Mouse (Mus musculus): ENCODE data around the gene Wdr78. TPM values are rescaled to one million over a fixed set of nuclear protein-coding genes. Genes with fewer than 3 reads are reported as not detected.

The Wdr78 gene
- polyA plus RNA-seq, 1 experiment from 2014 or later, result 3.0 TPM

DNA sequence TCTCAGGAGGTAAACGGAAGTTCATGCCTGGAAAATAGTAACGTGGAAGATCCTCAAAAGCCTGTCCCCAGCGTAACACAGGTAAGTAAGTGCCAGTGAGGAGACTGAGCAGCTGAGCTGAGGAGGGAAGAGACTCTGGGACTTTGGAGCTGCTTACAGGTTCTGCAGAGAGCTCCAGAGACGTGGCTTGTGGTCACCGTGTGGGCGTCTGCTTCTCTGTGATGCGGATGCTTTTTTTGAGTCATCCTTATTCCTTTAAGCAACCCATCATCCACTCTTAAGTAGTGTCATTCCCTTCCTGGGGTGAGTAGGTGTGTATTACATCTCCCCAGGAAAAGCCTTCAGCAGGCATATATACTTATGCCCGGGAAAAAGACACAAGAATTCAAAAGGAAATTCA lies 18.4 kb downstream of the Wdr78 start:
- Histone ChIP-seq H3K27ac (ENCODE audit: low read length) (no peak overlapping the region), H3K4me2 (replicated peaks; ENCODE audit: low read depth, low read length) (no peak overlapping the region), H3K27me3 (ENCODE audit: control insufficient read depth, insufficient read depth, low read length) (no peaks in the 10 kb centered on the region), H3K4me1 (ENCODE audit: control insufficient read depth, insufficient read depth, low read length) (no peaks in the 10 kb centered on the region), H3K36me3 (ENCODE audit: control insufficient read depth, insufficient read depth, low read length) (no peaks in the 10 kb centered on the region), H3K4me3 (ENCODE audit: low read depth, low read length) (no peak overlapping the region), H3K9me3 (ENCODE audit: control insufficient read depth, low read depth, low read length) (no peaks in the 10 kb centered on the region), H3K9ac (replicated peaks; ENCODE audit: low read depth, low read length) (no peak overlapping the region)
- no peak for ATAC-seq (ENCODE audit: insufficient number of reproducible peaks, insufficient read depth, low FRiP score, low read depth)
- WGBS, result 86% methylated on average over 8 of the region's 8 CpGs

DNA sequence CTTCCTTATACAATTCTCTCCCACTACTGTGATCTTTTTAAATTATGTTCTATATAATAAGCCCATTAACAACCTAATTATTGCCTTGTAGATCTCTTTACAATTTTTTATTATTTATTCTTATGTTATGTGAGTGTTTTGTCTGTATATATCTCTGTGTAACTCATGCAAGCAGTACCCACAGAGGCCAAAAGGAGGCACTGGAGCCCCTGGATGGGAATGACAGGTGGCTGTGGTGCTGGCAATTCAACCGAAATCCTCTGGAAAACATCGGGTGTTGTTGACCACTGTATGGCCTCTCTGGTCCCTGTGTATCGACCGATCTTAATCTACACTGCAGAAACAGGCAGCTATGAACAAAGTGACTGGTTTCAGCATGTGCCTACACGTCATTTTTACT lies 29.1 kb downstream of the Wdr78 start:
- H3K4me3 ChIP-seq (ENCODE audit: low read depth, low read length), result no peak overlapping the region
- H3K36me3 ChIP-seq (ENCODE audit: control insufficient read depth, insufficient read depth, low read length), result no peaks in the 10 kb centered on the region
- no peak overlapping the region for H3K27ac ChIP-seq (ENCODE audit: low read length)
- no peaks in the 10 kb centered on the region for H3K4me1 ChIP-seq (ENCODE audit: control insufficient read depth, insufficient read depth, low read length)
- no peaks in the 10 kb centered on the region for H3K27me3 ChIP-seq (ENCODE audit: control insufficient read depth, insufficient read depth, low read length)
- no peak overlapping the region for H3K4me2 ChIP-seq (replicated peaks; ENCODE audit: low read depth, low read length)
- H3K9ac ChIP-seq (replicated peaks; ENCODE audit: low read depth, low read length), result no peak overlapping the region
- H3K9me3 ChIP-seq (ENCODE audit: control insufficient read depth, low read depth, low read length), result no peaks in the 10 kb centered on the region
- no peak for ATAC-seq (ENCODE audit: insufficient number of reproducible peaks, insufficient read depth, low FRiP score, low read depth)
- WGBS, result 88% methylated on average over 5 of the region's 5 CpGs

DNA sequence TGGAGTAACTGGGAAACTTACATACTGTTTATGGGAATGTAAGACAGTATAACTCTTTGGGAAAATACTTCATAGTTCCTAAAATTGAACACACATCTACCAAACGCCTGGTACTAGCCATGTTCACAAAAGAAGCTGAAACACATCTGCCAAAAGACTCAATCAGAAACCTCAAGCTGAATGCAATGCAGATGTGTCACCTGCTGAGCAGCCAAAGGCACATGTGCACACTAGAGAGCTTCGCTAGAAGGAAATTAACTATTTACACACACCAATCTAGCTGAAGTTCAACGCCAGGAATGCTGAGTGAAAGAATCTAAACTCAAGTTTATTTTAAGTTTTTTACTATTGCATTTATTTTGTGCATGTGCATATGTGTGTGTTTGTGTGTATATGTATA lies 43.7 kb downstream of the Wdr78 start:
- ATAC-seq (ENCODE audit: insufficient number of reproducible peaks, insufficient read depth, low FRiP score, low read depth), result no peak
- 87% methylated on average over 3 of the region's 3 CpGs for WGBS

DNA sequence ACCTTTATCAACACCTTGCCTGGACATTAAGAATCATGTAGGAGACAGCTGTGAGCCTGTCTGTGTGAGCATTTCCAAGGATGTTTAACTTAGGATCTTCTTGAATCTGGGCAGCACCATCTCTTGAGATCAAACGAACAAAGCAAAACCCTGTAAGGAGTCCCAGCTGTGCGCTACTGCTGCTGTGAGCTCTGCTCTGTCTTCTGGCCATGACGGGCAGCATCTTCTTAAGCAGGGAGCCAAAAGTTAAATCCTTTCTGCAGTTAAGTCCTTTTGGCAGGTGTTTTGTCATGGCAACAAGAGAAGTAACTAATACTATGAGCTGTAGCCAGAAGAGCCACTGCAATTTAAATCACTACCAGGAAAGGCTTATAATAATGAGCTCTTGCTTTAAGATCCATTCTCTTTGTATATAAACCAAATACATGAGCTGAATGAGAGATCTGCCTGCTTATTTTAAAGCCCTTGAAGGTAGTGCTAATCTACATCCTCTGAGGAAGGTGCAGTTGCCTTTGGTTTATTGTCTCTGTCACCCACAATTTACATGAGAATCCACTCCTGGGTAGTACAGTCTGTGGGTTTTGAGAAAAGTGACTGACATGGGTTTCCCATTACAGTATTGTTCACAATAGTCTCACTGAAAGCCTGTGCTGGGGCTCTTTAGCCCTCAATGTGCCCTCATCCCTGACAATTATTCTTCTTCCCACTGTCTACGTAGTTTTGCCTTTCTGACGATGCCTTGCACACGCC lies 46.3 kb downstream of the Wdr78 start:
- no peak overlapping the region for H3K4me2 ChIP-seq (replicated peaks; ENCODE audit: low read depth, low read length)
- ATAC-seq (ENCODE audit: insufficient number of reproducible peaks, insufficient read depth, low FRiP score, low read depth), result no peak

More for the DNA sequence above, 43.7 kb downstream of the Wdr78 start:
- Histone ChIP-seq H3K27ac (ENCODE audit: low read length) (no peak overlapping the region), H3K4me1 (ENCODE audit: control insufficient read depth, insufficient read depth, low read length) (no peaks in the 10 kb centered on the region; the same call in 1 of the 2 replicates), H3K4me2 (replicated peaks; ENCODE audit: low read depth, low read length) (no peak overlapping the region), H3K36me3 (ENCODE audit: control insufficient read depth, insufficient read depth, low read length) (no peaks in the 10 kb centered on the region), H3K9me3 (ENCODE audit: control insufficient read depth, low read depth, low read length) (no peaks in the 10 kb centered on the region), H3K27me3 (ENCODE audit: control insufficient read depth, insufficient read depth, low read length) (no peaks in the 10 kb centered on the region), H3K4me3 (ENCODE audit: low read depth, low read length) (no peak overlapping the region), H3K9ac (replicated peaks; ENCODE audit: low read depth, low read length) (no peak overlapping the region)

DNA sequence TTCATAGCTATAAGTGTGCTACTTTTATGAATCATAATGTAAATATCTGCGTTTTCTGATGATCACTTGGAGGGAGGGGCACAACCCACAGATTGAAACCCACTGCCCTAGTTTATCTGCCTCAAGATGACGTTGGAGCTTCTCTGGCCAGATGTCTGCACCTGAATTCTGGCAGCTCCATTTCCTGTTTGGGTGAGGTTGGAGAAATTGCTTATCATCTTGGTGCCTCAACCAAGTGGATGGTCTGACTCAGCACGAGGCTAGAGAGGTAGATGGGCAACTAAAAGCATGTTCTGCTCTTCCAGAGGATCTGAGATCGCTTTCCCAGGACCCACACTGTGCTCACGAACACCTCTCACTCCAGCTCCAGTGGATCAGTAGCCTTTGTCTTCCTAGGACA lies 49.4 kb downstream of the Wdr78 start:
- H3K9ac ChIP-seq (replicated peaks; ENCODE audit: low read depth, low read length), result no peak overlapping the region
- H3K36me3 ChIP-seq (ENCODE audit: control insufficient read depth, insufficient read depth, low read length), result no peaks in the 10 kb centered on the region
- H3K4me1 ChIP-seq (ENCODE audit: control insufficient read depth, insufficient read depth, low read length), result no peaks in the 10 kb centered on the region; the same call in 1 of the 2 replicates
- H3K27ac ChIP-seq (ENCODE audit: low read length), result no peak overlapping the region
- WGBS, result 66% methylated on average over 5 of the region's 5 CpGs
- no peaks in the 10 kb centered on the region for H3K9me3 ChIP-seq (ENCODE audit: control insufficient read depth, low read depth, low read length)
- no peaks in the 10 kb centered on the region for H3K27me3 ChIP-seq (ENCODE audit: control insufficient read depth, insufficient read depth, low read length)
- no peak for ATAC-seq (ENCODE audit: insufficient number of reproducible peaks, insufficient read depth, low FRiP score, low read depth)
- no peak overlapping the region for H3K4me3 ChIP-seq (ENCODE audit: low read depth, low read length)
- H3K4me2 ChIP-seq (replicated peaks; ENCODE audit: low read depth, low read length), result no peak overlapping the region

More for the DNA sequence above, 46.3 kb downstream of the Wdr78 start:
- Histone ChIP-seq H3K27ac (ENCODE audit: low read length) (no peak overlapping the region), H3K4me3 (ENCODE audit: low read depth, low read length) (no peak overlapping the region), H3K9ac (replicated peaks; ENCODE audit: low read depth, low read length) (no peak overlapping the region), H3K9me3 (ENCODE audit: control insufficient read depth, low read depth, low read length) (no peaks in the 10 kb centered on the region), H3K27me3 (ENCODE audit: control insufficient read depth, insufficient read depth, low read length) (no peaks in the 10 kb centered on the region), H3K36me3 (ENCODE audit: control insufficient read depth, insufficient read depth, low read length) (no peaks in the 10 kb centered on the region), H3K4me1 (ENCODE audit: control insufficient read depth, insufficient read depth, low read length) (no peaks in the 10 kb centered on the region; the same call in 1 of the 2 replicates)
- WGBS, result 55% methylated on average over 6 of the region's 6 CpGs

DNA sequence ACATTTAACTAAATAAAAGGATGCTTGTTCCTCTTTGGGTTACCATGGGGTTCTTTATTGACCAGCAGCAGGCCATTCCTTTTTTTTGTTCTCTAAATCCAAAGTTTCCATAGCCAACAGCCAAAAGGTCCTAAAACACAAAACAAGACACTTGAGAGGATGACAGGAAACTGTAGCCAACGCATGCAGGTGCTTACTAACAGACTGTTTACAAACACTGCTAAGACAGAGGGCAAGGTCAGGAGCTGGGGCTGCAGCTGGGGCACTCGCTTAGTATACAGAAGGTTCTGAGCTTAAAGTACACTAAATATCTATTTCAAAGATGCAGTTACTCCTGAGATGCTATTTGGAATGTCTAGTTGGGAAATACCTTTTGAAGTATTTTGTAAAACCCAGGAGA lies 49.9 kb downstream of the Wdr78 start:
- no peaks in the 10 kb centered on the region for H3K27me3 ChIP-seq (ENCODE audit: control insufficient read depth, insufficient read depth, low read length)
- no peaks in the 10 kb centered on the region for H3K36me3 ChIP-seq (ENCODE audit: control insufficient read depth, insufficient read depth, low read length)
- H3K4me2 ChIP-seq (replicated peaks; ENCODE audit: low read depth, low read length), result no peak overlapping the region
- H3K4me3 ChIP-seq (ENCODE audit: low read depth, low read length), result no peak overlapping the region
- H3K4me1 ChIP-seq (ENCODE audit: control insufficient read depth, insufficient read depth, low read length), result no peaks in the 10 kb centered on the region; the same call in 1 of the 2 replicates
- no peak overlapping the region for H3K9ac ChIP-seq (replicated peaks; ENCODE audit: low read depth, low read length)
- WGBS, result 50% methylated on average over 2 of the region's 2 CpGs
- H3K27ac ChIP-seq (ENCODE audit: low read length), result no peak overlapping the region
- no peak for ATAC-seq (ENCODE audit: insufficient number of reproducible peaks, insufficient read depth, low FRiP score, low read depth)
- H3K9me3 ChIP-seq (ENCODE audit: control insufficient read depth, low read depth, low read length), result no peaks in the 10 kb centered on the region

DNA sequence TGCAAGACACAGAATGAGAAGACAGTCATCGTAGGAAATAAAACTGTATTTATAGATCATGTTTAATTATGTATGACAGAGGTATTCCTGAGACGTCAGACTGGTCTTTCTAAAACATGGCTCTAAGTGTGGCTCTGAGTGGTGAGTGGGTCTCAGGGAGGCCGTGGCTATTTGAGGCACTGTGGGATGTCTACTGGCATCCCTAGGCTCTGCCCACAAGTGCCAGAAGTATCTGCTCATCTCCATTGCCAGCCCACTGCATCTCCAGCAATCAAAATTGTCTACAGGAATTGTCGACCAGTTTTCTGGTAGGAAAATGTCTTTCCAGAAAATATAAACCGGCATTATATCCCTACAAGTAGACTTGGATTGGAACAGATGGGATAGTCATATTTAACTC lies 57.4 kb downstream of the Wdr78 start:
- no peak overlapping the region for H3K9ac ChIP-seq (replicated peaks; ENCODE audit: low read depth, low read length)

DNA sequence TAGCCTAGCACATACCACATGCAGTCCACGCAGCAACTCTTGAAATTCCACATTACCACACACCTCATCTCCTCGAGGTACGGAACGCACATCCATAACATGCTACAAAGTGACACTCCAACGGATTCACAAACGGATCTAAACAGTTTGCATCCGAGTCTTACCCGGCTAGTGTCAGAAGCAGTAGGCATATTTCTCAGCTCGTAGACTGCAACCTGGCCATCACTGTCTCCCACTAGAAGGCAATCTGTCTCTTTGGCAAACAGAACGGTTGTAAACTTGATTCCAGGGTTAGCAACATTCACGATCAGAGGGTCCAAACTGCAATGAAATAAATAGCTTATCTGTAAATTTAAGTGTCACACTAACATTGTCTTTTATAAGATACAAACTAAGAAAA lies 66.3 kb downstream of the Wdr78 start:
- Histone ChIP-seq H3K27me3 (ENCODE audit: control insufficient read depth, insufficient read depth, low read length) (no peaks in the 10 kb centered on the region), H3K9me3 (ENCODE audit: control insufficient read depth, low read depth, low read length) (no peaks in the 10 kb centered on the region), H3K36me3 (ENCODE audit: control insufficient read depth, insufficient read depth, low read length) (no peaks in the 10 kb centered on the region), H3K4me2 (replicated peaks; ENCODE audit: low read depth, low read length) (no peak overlapping the region), H3K27ac (ENCODE audit: low read length) (no peak overlapping the region), H3K4me1 (ENCODE audit: control insufficient read depth, insufficient read depth, low read length) (no peaks in the 10 kb centered on the region), H3K4me3 (ENCODE audit: low read depth, low read length) (no peak overlapping the region), H3K9ac (replicated peaks; ENCODE audit: low read depth, low read length) (no peak overlapping the region)
- WGBS, result 83% methylated on average over 11 of the region's 11 CpGs
- no peak for ATAC-seq (ENCODE audit: insufficient number of reproducible peaks, insufficient read depth, low FRiP score, low read depth)

More for the DNA sequence above, 57.4 kb downstream of the Wdr78 start:
- Histone ChIP-seq H3K4me3 (ENCODE audit: low read depth, low read length) (no peak overlapping the region), H3K4me1 (ENCODE audit: control insufficient read depth, insufficient read depth, low read length) (no peaks in the 10 kb centered on the region), H3K27ac (ENCODE audit: low read length) (no peak overlapping the region), H3K4me2 (replicated peaks; ENCODE audit: low read depth, low read length) (no peak overlapping the region), H3K27me3 (ENCODE audit: control insufficient read depth, insufficient read depth, low read length) (no peaks in the 10 kb centered on the region), H3K36me3 (ENCODE audit: control insufficient read depth, insufficient read depth, low read length) (no peaks in the 10 kb centered on the region), H3K9me3 (ENCODE audit: control insufficient read depth, low read depth, low read length) (no peaks in the 10 kb centered on the region)
- 87% methylated on average over 5 of the region's 5 CpGs for WGBS
- ATAC-seq (ENCODE audit: insufficient number of reproducible peaks, insufficient read depth, low FRiP score, low read depth), result no peak

DNA sequence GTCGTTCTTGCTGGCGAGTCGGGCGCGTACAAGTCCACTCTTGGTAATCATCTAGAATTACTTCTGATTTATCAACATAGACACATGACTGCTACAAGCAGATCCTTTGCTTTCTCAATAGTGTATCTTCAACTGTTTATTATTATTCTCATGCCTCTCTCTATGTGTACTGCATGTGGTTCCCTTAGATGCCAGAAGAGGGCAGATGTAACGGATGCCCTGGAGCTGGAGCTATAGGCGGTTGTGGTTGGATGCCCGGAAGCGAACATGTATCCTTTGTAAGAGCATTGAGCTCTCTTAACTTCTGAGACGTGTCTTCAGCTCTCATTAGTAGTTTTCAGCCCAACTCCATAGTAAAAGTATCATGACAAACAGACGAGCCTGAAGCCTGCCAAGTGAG lies 71.4 kb downstream of the Wdr78 start:
- H3K9me3 ChIP-seq (ENCODE audit: control insufficient read depth, low read depth, low read length), result no peaks in the 10 kb centered on the region
- no peak overlapping the region for H3K4me3 ChIP-seq (ENCODE audit: low read depth, low read length)
- WGBS, result 92% methylated on average over 11 of the region's 11 CpGs
- H3K27ac ChIP-seq (ENCODE audit: low read length), result no peak overlapping the region
- H3K4me1 ChIP-seq (ENCODE audit: control insufficient read depth, insufficient read depth, low read length), result no peaks in the 10 kb centered on the region
- no peaks in the 10 kb centered on the region for H3K27me3 ChIP-seq (ENCODE audit: control insufficient read depth, insufficient read depth, low read length)
- H3K9ac ChIP-seq (replicated peaks; ENCODE audit: low read depth, low read length), result no peak overlapping the region
- no peaks in the 10 kb centered on the region for H3K36me3 ChIP-seq (ENCODE audit: control insufficient read depth, insufficient read depth, low read length)
- H3K4me2 ChIP-seq (replicated peaks; ENCODE audit: low read depth, low read length), result no peak overlapping the region
- ATAC-seq (ENCODE audit: insufficient number of reproducible peaks, insufficient read depth, low FRiP score, low read depth), result no peak
